Mouse (Mus musculus): ENCODE data around the gene Nr4a1. TPM values are rescaled to one million over a fixed set of nuclear protein-coding genes. Genes with fewer than 3 reads are reported as not detected.

Nr4a1 gene
- polyA plus RNA-seq, 1 experiment from 2014 or later: 7.9 TPM

DNA sequence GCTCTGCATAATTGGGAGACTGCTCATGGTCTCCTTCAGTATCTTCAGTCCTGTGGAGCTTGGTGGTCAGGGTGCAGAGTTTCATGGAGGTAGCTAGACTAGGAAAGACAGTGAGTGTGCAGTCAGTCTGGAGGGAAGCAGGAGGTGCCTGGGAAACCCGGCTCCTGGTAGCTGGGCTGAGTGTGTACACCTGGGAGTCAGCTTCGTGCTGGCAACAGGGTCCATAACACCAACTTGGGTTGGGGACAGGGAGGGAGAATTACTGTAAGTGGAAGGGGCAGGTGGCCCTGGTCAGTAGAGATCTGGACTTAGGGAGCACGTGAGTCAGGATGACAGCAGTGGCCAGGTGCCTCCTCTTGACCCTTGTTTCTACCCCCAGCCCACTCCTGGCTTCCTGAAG is 5.9 kb downstream of the Nr4a1 start:
- Histone ChIP-seq H3K4me2 (no peak overlapping the region), H3K27me3 (replicated peaks) (peaks cover 6% of the 10 kb centered on the region), H3K4me1 (peaks cover 5% of the 10 kb centered on the region), H3K27ac (replicated peaks) (no peak overlapping the region), H3K4me3 (replicated peaks) (no peak overlapping the region), H3K9me3 (replicated peaks) (no peaks in the 10 kb centered on the region), H3K9ac (replicated peaks) (no peak overlapping the region), H3K36me3 (no peaks in the 10 kb centered on the region)
- 70% methylated on average over 3 of the region's 3 CpGs for WGBS
- ATAC-seq (ENCODE audit: low FRiP score): no peak

DNA sequence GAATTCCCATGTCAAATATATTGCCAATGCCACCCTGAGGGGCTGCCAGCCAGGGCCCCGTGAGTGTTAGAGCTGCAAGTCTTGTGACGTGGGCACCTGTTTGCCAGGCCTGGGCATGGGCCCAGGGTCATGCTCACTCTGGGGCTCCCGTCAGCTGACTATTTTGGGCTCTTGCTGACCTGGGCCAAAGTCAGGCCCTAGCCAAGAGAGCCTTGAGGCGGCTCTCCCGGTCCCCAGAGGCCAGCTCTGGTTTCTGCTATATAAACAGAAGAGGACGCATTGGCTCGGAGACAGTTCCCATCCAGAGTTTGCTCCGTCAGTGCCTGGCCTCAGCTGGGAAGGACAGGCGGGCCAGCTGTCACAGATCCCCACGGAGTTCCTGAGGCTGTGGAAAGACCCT is 6.3 kb downstream of the Nr4a1 start:
- no peak overlapping the region for H3K27ac ChIP-seq (replicated peaks)
- ATAC-seq (ENCODE audit: low FRiP score): no peak
- peaks cover 4% of the 10 kb centered on the region; the same call in 1 of the 2 replicates for H3K4me1 ChIP-seq
- H3K27me3 ChIP-seq (replicated peaks): peaks cover 10% of the 10 kb centered on the region
- 60% methylated on average over 10 of the region's 10 CpGs for WGBS
- no peaks in the 10 kb centered on the region for H3K9me3 ChIP-seq (replicated peaks)
- no peak overlapping the region for H3K4me3 ChIP-seq (replicated peaks)
- H3K4me2 ChIP-seq: no peak overlapping the region
- no peak overlapping the region for H3K9ac ChIP-seq (replicated peaks)
- H3K36me3 ChIP-seq: no peaks in the 10 kb centered on the region

DNA sequence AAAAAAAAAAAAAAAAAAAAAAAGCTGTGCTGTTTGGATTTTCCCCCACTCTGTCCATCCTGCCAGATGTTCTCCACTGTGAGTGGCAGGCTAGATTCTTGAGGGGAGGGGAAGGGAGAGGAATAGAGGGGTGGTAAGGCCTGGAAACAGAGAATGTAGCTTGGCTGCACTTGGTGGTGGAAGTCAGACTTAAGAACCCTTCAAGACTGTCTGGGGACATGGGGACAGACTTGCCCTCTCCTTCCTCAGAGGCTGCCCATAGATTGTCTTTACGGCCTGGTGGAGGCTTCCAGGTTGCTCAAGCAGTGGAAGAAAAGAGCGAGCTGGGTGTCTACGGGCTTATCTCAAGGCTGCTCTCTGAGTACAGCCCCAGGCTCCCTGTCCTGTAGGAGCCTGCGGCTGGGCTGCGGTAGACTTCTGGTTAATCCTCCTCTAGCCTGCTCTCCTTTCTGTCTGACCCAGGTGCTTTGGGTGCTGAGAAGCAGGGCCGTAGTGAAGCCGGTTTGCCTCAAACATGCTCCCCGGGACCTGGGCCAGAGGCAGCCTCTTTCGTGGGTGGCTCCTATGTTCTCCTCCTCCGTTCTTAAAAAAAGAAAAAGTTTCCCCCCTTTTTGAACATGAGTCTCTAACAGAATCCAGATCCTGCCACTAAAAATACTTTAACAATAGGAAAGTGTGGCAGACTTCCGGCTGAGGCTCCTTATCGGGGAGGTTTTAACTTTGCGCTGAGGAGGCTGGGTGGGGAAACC is 7.0 kb downstream of the Nr4a1 start:
- H3K27ac ChIP-seq (replicated peaks): 0 out of 2 replicates have a peak overlapping the region, but pooled peaks have one; percentile 35
- no peaks in the 10 kb centered on the region for H3K36me3 ChIP-seq
- peaks cover 10% of the 10 kb centered on the region for H3K4me1 ChIP-seq
- no peak for ATAC-seq (ENCODE audit: low FRiP score)
- H3K9me3 ChIP-seq (replicated peaks): no peaks in the 10 kb centered on the region
- peaks cover 17% of the 10 kb centered on the region for H3K27me3 ChIP-seq (replicated peaks)
- no peak overlapping the region for H3K9ac ChIP-seq (replicated peaks)
- H3K4me2 ChIP-seq: no peak overlapping the region
- no peak overlapping the region for H3K4me3 ChIP-seq (replicated peaks)
- 71% methylated on average over 13 of the region's 13 CpGs for WGBS

DNA sequence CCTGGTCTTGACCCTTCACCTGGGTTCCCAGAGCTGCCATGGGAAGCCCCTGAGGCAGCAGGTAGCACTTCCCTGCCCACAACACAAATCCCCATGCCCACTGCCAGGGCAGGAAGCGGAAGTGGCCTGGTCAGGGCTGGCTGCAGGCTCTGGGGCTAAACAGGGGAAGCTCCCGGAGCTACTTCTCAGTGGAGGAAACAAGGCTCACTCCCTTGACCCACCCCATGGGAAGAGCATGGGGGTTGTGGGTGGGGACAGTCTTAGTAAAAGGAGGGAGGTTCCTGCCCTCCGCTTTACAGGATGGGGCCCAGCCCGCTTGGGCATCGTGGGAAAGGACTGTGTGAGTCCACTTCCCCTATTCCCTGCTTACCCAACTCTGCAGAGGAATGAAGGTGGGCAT is 8.4 kb downstream of the Nr4a1 start:
- no peak for ATAC-seq (ENCODE audit: low FRiP score)

DNA sequence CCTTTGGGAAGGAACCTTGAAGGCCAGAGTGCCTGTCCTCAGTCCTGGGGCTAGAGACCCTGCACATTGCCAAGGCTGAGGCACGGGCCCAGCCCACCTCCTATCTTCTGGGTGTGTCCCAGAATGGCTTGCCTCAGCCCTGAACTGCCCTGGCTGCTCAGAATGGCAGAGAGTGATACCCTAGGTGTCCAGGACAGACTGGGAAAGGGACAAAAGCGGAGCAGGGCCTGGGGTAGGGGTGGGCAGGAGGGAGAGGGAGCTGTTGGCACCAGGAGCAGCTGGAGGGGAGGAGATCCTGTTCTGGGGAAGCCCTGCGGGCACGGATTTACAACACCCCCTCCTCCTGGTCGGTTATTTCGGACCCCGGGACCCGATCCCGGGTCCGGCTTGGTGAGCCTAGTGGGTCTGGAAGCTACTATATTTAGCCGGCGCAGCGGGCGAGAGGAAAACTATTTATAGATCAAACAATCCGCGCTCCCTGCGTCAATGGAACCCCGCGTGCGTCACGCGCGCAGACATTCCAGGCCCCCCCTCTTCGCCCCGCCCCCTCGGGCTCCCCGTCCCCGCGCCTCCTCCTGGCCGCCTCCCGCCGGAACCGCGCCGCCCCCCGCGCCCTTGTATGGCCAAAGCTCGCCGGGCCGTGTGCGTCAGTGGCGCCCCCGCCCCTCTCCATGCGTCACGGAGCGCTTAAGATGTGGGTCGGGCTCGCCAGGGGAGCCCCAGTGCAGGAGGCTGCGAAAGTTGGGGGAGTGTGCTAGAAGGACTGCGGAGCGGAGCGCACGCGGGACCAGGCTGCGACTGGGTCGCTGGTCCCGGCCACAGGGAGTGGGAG is 12.3 kb downstream of the Nr4a1 start:
- Histone ChIP-seq H3K36me3 (no peaks in the 10 kb centered on the region), H3K9ac (replicated peaks) (peak overlapping the region; percentile 58), H3K27me3 (replicated peaks) (peaks cover 34% of the 10 kb centered on the region), H3K4me2 (peak overlapping the region; percentile 88), H3K4me3 (replicated peaks) (peak overlapping the region; percentile 45), H3K4me1 (peaks cover 18% of the 10 kb centered on the region), H3K9me3 (replicated peaks) (no peaks in the 10 kb centered on the region), H3K27ac (replicated peaks) (0 out of 2 replicates have a peak overlapping the region, but pooled peaks have one; percentile 14)
- under 1% methylated on average over 56 of the region's 57 CpGs for WGBS
- peak; percentile 77 for ATAC-seq (ENCODE audit: low FRiP score)

More for the DNA sequence above, 8.4 kb downstream of the Nr4a1 start:
- peaks cover 21% of the 10 kb centered on the region for H3K4me1 ChIP-seq
- H3K27ac ChIP-seq (replicated peaks): no peak overlapping the region
- H3K4me2 ChIP-seq: no peak overlapping the region
- H3K9ac ChIP-seq (replicated peaks): no peak overlapping the region
- peaks cover 27% of the 10 kb centered on the region for H3K27me3 ChIP-seq (replicated peaks)
- H3K9me3 ChIP-seq (replicated peaks): no peaks in the 10 kb centered on the region
- H3K36me3 ChIP-seq: no peaks in the 10 kb centered on the region
- WGBS: 74% methylated on average over 5 of the region's 5 CpGs
- H3K4me3 ChIP-seq (replicated peaks): no peak overlapping the region

DNA sequence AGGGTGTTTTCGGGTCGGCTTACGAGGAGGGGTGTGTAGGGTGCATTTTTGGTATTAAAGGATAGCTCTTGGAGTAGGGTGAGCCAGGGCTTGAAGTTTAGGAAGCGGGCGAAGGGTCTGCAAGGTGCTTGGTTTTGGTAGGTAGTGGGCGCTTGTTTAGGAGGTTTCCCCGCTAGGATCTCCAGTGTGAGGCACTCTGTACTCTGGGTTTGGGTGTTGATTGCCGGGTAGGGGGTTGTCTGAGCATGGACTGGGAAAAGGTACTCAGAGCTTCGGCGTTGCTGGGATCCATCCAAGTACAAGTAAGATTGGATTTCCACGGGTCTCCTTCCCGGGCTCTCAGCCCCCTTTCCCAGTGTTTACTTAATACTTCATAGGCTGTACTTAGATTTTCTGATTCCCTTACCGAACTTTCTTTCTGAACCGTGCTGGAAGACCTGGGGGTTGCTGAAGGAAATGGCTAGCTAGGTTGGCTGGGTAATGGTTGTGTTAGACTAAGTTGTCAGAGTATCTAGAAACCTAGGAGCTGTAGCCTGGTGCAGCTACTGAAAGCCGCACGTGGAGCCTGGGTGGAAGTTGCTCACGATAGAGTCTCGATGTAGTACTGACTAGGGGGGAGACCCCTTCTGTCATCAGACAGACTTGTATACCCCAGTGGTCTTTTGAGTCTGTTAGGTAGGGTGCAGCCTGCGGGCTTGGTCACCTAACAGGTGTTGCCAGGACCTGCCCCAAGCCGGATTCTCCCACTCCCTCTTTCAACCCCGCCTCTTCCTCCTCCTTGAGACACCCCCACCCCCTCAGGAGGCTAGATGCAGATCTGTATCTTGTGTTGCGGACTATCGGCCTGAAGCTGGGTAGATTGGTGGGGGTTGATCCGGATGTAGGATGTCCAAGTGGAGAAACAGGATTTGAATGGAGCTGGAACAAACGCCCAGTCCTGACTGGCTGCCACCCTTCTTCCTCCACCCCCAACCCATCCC is 13.3 kb downstream of the Nr4a1 start:
- 0 out of 2 replicates have a peak, but pooled peaks have one; percentile 26 for ATAC-seq (ENCODE audit: low FRiP score)
- Histone ChIP-seq H3K27ac (replicated peaks) (0 out of 2 replicates have a peak overlapping the region, but pooled peaks have one; percentile 14), H3K4me3 (replicated peaks) (peak overlapping the region; percentile 45)

DNA sequence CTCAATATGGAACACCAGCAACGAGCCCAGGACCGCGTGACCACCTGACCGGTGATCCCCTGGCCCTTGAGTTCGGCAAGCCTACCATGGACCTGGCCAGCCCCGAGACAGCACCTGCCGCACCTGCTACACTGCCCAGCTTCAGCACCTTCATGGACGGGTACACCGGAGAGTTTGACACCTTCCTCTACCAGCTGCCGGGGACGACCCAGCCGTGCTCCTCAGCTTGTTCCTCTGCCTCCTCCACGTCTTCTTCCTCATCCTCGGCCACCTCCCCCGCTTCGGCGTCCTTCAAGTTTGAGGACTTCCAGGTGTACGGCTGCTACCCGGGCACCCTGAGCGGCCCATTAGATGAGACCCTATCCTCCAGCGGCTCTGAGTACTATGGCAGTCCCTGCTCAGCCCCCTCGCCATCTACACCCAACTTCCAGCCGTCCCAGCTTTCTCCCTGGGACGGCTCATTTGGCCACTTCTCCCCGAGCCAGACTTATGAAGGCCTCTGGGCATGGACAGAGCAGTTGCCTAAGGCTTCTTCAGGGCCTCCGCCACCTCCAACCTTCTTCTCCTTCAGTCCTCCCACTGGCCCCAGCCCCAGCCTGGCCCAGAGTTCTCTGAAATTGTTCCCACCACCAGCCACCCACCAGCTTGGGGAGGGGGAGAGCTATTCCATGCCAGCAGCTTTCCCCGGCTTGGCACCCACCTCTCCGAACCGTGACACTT is 16.2 kb downstream of the Nr4a1 start:
- 93% methylated on average over 29 of the region's 29 CpGs for WGBS
- H3K27ac ChIP-seq (replicated peaks): no peak overlapping the region

More for the DNA sequence above, 13.3 kb downstream of the Nr4a1 start:
- H3K9me3 ChIP-seq (replicated peaks): no peaks in the 10 kb centered on the region
- H3K36me3 ChIP-seq: peaks cover 8% of the 10 kb centered on the region; the same call in 1 of the 2 replicates
- H3K4me2 ChIP-seq: peak overlapping the region; percentile 88
- peak overlapping the region; percentile 58 for H3K9ac ChIP-seq (replicated peaks)
- H3K4me1 ChIP-seq: peaks cover 18% of the 10 kb centered on the region
- 7% methylated on average over 25 of the region's 25 CpGs for WGBS
- peaks cover 34% of the 10 kb centered on the region for H3K27me3 ChIP-seq (replicated peaks)

DNA sequence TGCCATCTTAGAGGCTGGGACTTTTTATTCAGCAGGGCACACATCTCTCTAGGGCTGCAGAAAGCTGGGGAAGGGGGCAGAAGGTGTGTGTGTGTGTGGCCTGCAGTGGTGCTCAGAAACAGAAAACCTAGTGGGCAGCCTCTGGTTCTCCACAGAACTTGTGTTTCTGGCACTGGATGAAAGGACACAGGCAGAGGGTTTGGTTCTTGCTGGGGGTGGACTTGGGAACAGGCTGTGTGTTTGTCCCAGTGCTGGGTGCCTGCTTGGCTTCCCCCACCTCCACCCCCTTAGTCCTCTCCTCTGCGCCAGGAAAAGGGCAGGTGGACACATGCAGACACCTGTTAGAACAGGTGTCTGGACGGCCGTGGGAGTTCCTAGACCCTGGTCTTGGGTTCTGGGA is 17.0 kb downstream of the Nr4a1 start:
- Histone ChIP-seq H3K4me2 (no peak overlapping the region), H3K9ac (replicated peaks) (peak overlapping the region; percentile 30; the same call in 1 of the 2 replicates), H3K4me3 (replicated peaks) (no peak overlapping the region), H3K9me3 (replicated peaks) (no peaks in the 10 kb centered on the region), H3K27ac (replicated peaks) (no peak overlapping the region), H3K4me1 (peaks cover 13% of the 10 kb centered on the region), H3K36me3 (peaks cover 25% of the 10 kb centered on the region), H3K27me3 (replicated peaks) (peaks cover 17% of the 10 kb centered on the region)
- WGBS: 91% methylated on average over 3 of the region's 3 CpGs
- no peak for ATAC-seq (ENCODE audit: low FRiP score)

More for the DNA sequence above, 16.2 kb downstream of the Nr4a1 start:
- no peak overlapping the region for H3K4me2 ChIP-seq
- peaks cover 25% of the 10 kb centered on the region for H3K27me3 ChIP-seq (replicated peaks)
- peaks cover 25% of the 10 kb centered on the region for H3K36me3 ChIP-seq
- peaks cover 18% of the 10 kb centered on the region for H3K4me1 ChIP-seq
- H3K9ac ChIP-seq (replicated peaks): peak overlapping the region; percentile 30; the same call in 1 of the 2 replicates
- no peak for ATAC-seq (ENCODE audit: low FRiP score)
- H3K4me3 ChIP-seq (replicated peaks): no peak overlapping the region
- no peaks in the 10 kb centered on the region for H3K9me3 ChIP-seq (replicated peaks)

DNA sequence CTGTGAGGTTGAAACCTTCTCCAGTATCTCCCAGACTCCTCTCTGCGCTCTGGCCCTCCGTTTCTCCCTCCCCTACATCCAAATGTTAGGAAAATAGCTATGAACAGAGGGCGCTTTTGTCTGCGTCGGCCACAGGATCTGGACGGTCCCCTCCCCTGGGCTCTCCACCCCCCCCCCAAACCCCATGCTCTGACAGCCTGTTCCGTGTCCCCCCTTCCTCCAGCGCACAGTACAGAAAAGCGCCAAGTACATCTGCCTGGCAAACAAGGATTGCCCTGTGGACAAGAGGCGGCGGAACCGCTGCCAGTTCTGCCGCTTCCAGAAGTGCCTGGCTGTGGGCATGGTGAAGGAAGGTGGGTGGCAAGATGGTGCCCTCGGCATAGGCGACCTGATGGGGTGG is 17.4 kb downstream of the Nr4a1 start:
- no peak for ATAC-seq (ENCODE audit: low FRiP score)
- Histone ChIP-seq H3K9ac (replicated peaks) (no peak overlapping the region), H3K27ac (replicated peaks) (no peak overlapping the region)

DNA sequence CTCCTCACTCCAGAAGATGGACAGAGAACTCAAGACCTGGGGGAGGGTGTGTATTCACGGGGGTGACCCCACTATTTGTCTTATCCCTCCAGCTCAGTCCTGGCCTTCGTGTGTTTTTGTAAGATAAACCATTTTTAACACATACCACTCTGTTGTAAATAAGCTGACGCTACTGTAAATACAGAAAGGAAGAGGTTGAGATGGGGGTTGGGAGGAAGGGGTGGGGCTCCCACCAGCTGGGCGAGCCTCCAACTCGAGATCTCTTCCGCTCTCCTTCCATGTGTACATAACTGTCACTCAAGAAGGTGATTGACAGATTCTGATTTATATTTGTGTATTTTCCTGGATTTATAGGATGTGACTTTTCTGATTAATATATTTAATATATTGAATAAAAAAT is 20.3 kb downstream of the Nr4a1 start:
- WGBS: 85% methylated on average over 6 of the region's 6 CpGs
- H3K27me3 ChIP-seq (replicated peaks): no peaks in the 10 kb centered on the region
- peaks cover 23% of the 10 kb centered on the region for H3K4me1 ChIP-seq
- no peak overlapping the region for H3K9ac ChIP-seq (replicated peaks)
- H3K4me3 ChIP-seq (replicated peaks): no peak overlapping the region
- H3K4me2 ChIP-seq: no peak overlapping the region
- H3K27ac ChIP-seq (replicated peaks): no peak overlapping the region
- no peak for ATAC-seq (ENCODE audit: low FRiP score)
- H3K9me3 ChIP-seq (replicated peaks): no peaks in the 10 kb centered on the region
- peaks cover 25% of the 10 kb centered on the region for H3K36me3 ChIP-seq

More for the DNA sequence above, 17.4 kb downstream of the Nr4a1 start:
- no peak overlapping the region for H3K4me3 ChIP-seq (replicated peaks)
- H3K27me3 ChIP-seq (replicated peaks): peaks cover 13% of the 10 kb centered on the region
- H3K4me1 ChIP-seq: peaks cover 9% of the 10 kb centered on the region; the same call in 1 of the 2 replicates
- no peaks in the 10 kb centered on the region for H3K9me3 ChIP-seq (replicated peaks)
- 84% methylated on average over 15 of the region's 15 CpGs for WGBS
- H3K4me2 ChIP-seq: no peak overlapping the region
- peaks cover 25% of the 10 kb centered on the region for H3K36me3 ChIP-seq

Measured in neural tube, embryonic 15.5 days (tissue).